Mouse (Mus musculus) forelimb bud, embryonic 11.5 days (tissue): Measurements from ENCODE around the gene Vmn1r193.
A peak's percentile ranks its signal among the peaks of the same experiment; 100 is the strongest.
"Not testable (repeated sequence)": the region's sequence is repeated elsewhere in the genome, so short reads cannot be mapped to it uniquely, and the experiment has no call there.

Source experiments
- DNase-seq: peaks from one replicate; pipeline ENCODE4 v3.0.0-alpha.2; 2012; ENCODE audit warnings: low read depth, low spot score

The Vmn1r193 gene

GRCm38 (mm10) chr13:22223060-22223459 is at the start of gene Vmn1r193:
TSS of gene Vmn1r193 (minus strand) at chr13:22223160.
- peak; percentile 2 for DNase-seq

- no peak for DNase-seq
Measured at GRCm38 (mm10) chr13:22271721-22272120, 48.8 kb upstream of the Vmn1r193 start.

GRCm38 (mm10) chr13:22270222-22270621 is 47.3 kb upstream of the Vmn1r193 start, which contains the start of gene Vmn1r195:
TSS of gene Vmn1r195 (plus strand) at chr13:22270522.
- DNase-seq, result not testable (repeated sequence)

GRCm38 (mm10) chr13:22243915-22244314 is 21.0 kb upstream of the Vmn1r193 start, which contains the start of gene Vmn1r194:
TSS of gene Vmn1r194 (plus strand) at chr13:22244215.
- DNase-seq, result no peak

- not testable (repeated sequence) for DNase-seq
Measured at GRCm38 (mm10) chr13:22192756-22193155, 30.2 kb downstream of the Vmn1r193 start.

- DNase-seq, result no peak
Measured at GRCm38 (mm10) chr13:22191041-22191440, 31.9 kb downstream of the Vmn1r193 start, which contains the start of gene Vmn1r192. TSS of gene Vmn1r192 (minus strand) at chr13:22191141.

- no peak for DNase-seq
Measured at GRCm38 (mm10) chr13:22190385-22190784, 32.6 kb downstream of the Vmn1r193 start.

GRCm38 (mm10) chr13:22189313-22189712 is 33.6 kb downstream of the Vmn1r193 start:
- no peak for DNase-seq

GRCm38 (mm10) chr13:22183869-22184268 is 39.1 kb downstream of the Vmn1r193 start, which contains the start of gene Vmn1r191:
TSS of gene Vmn1r191 (minus strand) at chr13:22183969.
- DNase-seq, result no peak

GRCm38 (mm10) chr13:22168416-22168815 is 54.5 kb downstream of the Vmn1r193 start:
- no peak for DNase-seq
